Mouse (Mus musculus): ENCODE data around the gene Ube2l3. TPM values are rescaled to one million over a fixed set of nuclear protein-coding genes. Genes with fewer than 3 reads are reported as not detected.

The Ube2l3 gene
- total and polyA plus RNA-seq, 2 experiments from 2014 or later: 93.6 to 325 TPM

DNA sequence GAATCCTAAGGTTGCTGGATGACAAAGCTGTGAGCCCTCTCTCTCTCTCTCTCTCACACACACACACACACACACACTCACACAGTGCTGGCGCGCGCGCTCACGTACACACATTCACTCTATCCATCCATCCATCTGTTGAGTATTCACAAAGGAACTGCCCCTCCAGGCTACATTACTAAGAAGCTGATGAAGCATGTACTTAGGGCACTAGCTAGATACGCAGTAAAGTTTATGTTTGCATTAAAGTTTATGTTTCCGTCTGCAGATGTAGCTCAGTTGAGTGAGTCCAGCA is 69.6 kb downstream of the Ube2l3 start:
- Histone ChIP-seq H3K27ac (no peak overlapping the region), H3K36me3 (ENCODE audit: insufficient read depth, low read length) (no peaks in the 10 kb centered on the region), H3K9ac (replicated peaks; ENCODE audit: low read length) (no peak overlapping the region; the same call in 1 of the 2 replicates), H3K27me3 (ENCODE audit: insufficient read depth, low read length) (no peaks in the 10 kb centered on the region), H3K4me2 (ENCODE audit: low read depth, low read length) (peak overlapping the region; percentile 100), H3K4me3 (ENCODE audit: low read length) (peak overlapping the region; percentile 77), H3K9me3 (ENCODE audit: low read length) (no peaks in the 10 kb centered on the region), H3K4me1 (ENCODE audit: insufficient read depth, low read length) (peaks cover 9% of the 10 kb centered on the region; the same call in 1 of the 2 replicates)
- TF ChIP-seq CTCF (IDR thresholded peaks at IDR 0.05; ENCODE audit: low read depth): no peak
- 43% methylated on average over 7 of the region's 7 CpGs for WGBS
- no peak for DNase-seq (ENCODE audit: low spot score)
- ATAC-seq: no peak

DNA sequence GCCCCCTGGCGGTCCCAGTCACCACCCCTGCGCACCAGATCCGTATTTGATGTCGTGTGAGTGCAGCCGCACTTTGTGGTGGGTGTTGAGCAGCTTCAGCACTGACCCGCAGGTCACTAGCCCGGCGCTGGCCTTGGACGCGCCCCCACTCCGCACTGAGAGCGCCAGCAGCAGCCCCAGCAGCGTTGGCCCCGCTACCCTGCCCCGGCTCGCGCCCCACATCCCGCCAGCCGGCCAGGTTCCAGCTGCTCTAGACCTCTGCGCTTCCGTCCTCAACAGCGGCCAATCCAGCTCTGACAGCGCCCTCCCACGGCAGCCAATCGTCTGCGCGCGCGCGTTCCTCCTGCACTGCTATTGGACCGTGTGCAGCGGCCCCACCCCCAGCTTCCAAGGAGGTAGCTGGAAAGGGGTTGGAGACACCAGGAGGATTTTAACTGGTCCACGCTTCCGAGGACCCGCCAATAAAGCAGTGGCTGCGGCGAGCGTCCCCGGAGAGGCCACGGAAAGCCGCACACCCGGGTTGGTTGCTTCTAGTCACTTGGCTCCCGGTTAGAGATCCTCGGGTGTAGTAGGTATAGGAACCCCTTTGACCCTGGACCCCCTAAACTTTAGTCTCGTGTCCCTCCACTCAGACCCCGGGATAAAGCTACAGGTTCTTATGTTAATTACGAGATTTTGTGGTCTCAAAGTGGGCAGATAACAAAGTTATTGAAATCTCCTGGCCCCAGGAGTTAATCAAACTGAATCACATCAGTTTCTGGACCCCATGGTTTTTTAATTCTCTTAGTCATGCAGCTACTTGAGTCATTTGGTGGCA is 70.2 kb downstream of the Ube2l3 start, which contains the start of gene Sdf2l1:
TSS of gene Sdf2l1 (minus strand) at position 295 of the 817 bp plus-strand sequence.
- TF ChIP-seq CTCF (IDR thresholded peaks at IDR 0.05; ENCODE audit: low read depth): peak; percentile 63
- Histone ChIP-seq H3K4me2 (ENCODE audit: low read depth, low read length) (peak within 1 kb of the TSS; percentile 100), H3K9ac (replicated peaks; ENCODE audit: low read length) (peak within 1 kb of the TSS; percentile 46), H3K36me3 (ENCODE audit: insufficient read depth, low read length) (no peaks in the 10 kb centered on the region), H3K4me3 (ENCODE audit: low read length) (peak within 1 kb of the TSS; percentile 77), H3K27ac (peak within 1 kb of the TSS; percentile 64; the same call in 1 of the 2 replicates), H3K4me1 (ENCODE audit: insufficient read depth, low read length) (peaks cover 9% of the 10 kb centered on the region; the same call in 1 of the 2 replicates), H3K9me3 (ENCODE audit: low read length) (no peaks in the 10 kb centered on the region), H3K27me3 (ENCODE audit: insufficient read depth, low read length) (no peaks in the 10 kb centered on the region)
- WGBS: 0% methylated on average over 47 of the region's 47 CpGs
- ATAC-seq (peak; percentile 99), DNase-seq (ENCODE audit: low spot score) (peak; percentile 97)

DNA sequence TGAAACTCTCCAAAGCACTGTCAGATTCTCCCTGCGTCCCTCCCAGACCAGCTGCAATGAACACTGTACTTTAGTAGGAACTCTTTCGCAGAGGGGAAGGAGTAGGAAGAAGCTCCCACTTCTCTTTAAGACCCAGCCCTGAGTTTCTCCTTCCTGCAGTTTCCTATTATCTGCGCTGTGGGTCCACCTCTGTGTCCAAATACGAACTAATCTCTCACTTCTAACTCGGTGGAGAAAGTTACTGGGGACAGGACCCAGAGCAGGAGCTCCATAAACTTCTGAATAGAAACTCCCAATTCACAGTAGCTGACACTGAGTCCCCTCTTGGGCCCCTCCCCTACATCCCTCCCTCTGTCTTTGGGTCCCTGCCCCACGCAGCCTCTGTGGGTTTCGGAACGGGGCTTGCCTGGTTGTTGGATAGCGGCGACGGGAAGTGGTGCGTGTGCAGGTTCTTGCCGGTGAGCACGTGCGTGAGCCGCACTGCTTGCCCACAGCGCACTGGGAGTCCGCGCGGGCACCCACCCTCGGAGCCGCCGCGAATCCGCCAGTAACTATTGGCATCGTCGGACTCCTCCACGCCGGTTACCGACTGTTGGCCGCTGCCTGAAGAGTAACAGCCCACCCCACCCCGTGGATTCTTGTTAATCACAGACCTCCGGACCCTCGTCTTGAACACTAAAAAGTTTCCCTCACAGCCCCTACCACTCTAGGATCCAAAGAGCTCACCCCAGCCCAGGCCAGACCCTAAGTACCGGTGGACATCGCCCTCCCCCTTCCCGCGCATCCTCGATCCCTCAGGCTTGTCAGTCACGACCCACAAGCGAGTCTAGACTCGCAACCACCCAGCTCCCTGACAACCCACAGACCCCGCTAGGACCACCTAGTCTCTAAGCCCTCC is 71.0 kb downstream of the Ube2l3 start:
- Histone ChIP-seq H3K4me2 (ENCODE audit: low read depth, low read length) (peak overlapping the region; percentile 100), H3K4me3 (ENCODE audit: low read length) (peak overlapping the region; percentile 77), H3K27ac (peak overlapping the region; percentile 64; the same call in 1 of the 2 replicates), H3K36me3 (ENCODE audit: insufficient read depth, low read length) (no peaks in the 10 kb centered on the region), H3K27me3 (ENCODE audit: insufficient read depth, low read length) (no peaks in the 10 kb centered on the region), H3K4me1 (ENCODE audit: insufficient read depth, low read length) (peaks cover 9% of the 10 kb centered on the region; the same call in 1 of the 2 replicates), H3K9ac (replicated peaks; ENCODE audit: low read length) (peak overlapping the region; percentile 46), H3K9me3 (ENCODE audit: low read length) (no peaks in the 10 kb centered on the region)
- ATAC-seq (peak; percentile 1; the same call in 1 of the 2 replicates), DNase-seq (ENCODE audit: low spot score) (no peak)
- 4% methylated on average over 43 of the region's 43 CpGs for WGBS
- TF ChIP-seq CTCF (IDR thresholded peaks at IDR 0.05; ENCODE audit: low read depth): no peak

DNA sequence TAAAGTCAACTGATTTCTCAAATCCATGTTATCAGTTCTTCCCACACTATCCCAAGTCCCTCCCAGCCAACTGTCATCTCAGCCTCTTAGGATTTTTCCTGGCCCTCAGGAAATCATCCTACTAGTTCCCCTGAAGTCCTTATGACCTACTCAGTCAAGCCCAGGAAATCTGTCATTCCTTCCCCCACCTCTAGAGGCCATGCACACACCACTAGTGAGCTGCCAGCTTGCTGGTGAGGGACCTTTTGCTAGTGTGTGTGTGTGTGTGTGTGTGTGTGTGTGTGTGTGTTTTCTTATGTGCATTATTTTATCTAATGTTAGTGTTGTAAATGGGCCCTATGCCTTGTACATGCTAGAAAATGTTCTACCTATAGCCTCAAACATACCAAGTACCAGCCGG is 75.2 kb downstream of the Ube2l3 start:
- no peaks in the 10 kb centered on the region for H3K36me3 ChIP-seq (ENCODE audit: insufficient read depth, low read length)
- peaks cover 15% of the 10 kb centered on the region for H3K4me1 ChIP-seq (ENCODE audit: insufficient read depth, low read length)
- no peak overlapping the region for H3K4me2 ChIP-seq (ENCODE audit: low read depth, low read length)
- H3K27me3 ChIP-seq (ENCODE audit: insufficient read depth, low read length): no peaks in the 10 kb centered on the region
- H3K9ac ChIP-seq (replicated peaks; ENCODE audit: low read length): no peak overlapping the region
- no peak overlapping the region for H3K4me3 ChIP-seq (ENCODE audit: low read length)
- no peak overlapping the region for H3K27ac ChIP-seq
- no peaks in the 10 kb centered on the region for H3K9me3 ChIP-seq (ENCODE audit: low read length)
- peak; percentile 62 for TF ChIP-seq CTCF (IDR thresholded peaks at IDR 0.05; ENCODE audit: low read depth)
- WGBS: 95% methylated on average over 1 of the region's 1 CpGs
- no peak for ATAC-seq
- DNase-seq (ENCODE audit: low spot score): peak; percentile 25

DNA sequence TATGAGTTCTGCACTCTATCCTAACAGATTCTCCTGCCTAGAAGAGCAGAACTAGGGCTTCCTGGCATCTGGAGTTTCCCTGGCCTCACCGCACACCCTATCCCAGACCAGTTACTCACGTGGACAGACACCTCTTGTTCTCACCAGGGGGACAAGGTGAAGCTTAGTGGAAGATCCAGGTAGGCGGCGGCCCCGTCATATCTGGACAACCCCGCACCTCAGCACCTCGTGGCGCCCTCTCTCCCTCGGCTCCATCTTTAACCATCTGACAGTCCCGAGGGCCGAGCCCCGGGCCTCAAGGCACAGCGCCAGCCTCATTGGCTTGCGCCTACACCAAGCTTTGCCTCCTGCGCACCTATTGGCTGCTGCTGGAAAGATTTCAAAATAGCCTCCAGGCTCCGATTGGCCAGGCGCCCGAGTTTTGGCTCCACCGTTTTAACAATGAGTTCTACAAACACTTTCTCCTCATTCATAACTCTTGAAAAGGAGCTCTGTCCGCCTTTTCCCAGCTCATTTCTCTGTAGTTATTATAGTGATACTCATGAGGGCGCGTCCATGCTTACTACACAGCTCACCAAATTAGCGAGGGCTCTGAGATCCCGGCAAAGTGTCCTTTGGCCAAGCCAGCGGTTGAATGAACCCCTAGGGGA is 77.5 kb downstream of the Ube2l3 start, which contains the start of gene 2610318N02Rik:
TSS of gene 2610318N02Rik (minus strand) at position 297 of the 650 bp plus-strand sequence.
- peak within 1 kb of the TSS; percentile 29 for H3K4me3 ChIP-seq (ENCODE audit: low read length)
- H3K27me3 ChIP-seq (ENCODE audit: insufficient read depth, low read length): no peaks in the 10 kb centered on the region
- peak; percentile 89 for ATAC-seq
- H3K9me3 ChIP-seq (ENCODE audit: low read length): no peaks in the 10 kb centered on the region
- H3K4me2 ChIP-seq (ENCODE audit: low read depth, low read length): peak within 1 kb of the TSS; percentile 63
- peaks cover 10% of the 10 kb centered on the region for H3K4me1 ChIP-seq (ENCODE audit: insufficient read depth, low read length)
- 0 out of 2 replicates have a peak, but pooled peaks have one; percentile 1 for TF ChIP-seq CTCF (IDR thresholded peaks at IDR 0.05; ENCODE audit: low read depth)
- H3K36me3 ChIP-seq (ENCODE audit: insufficient read depth, low read length): no peaks in the 10 kb centered on the region
- WGBS: 1% methylated on average over 25 of the region's 25 CpGs
- peak; percentile 91 for DNase-seq (ENCODE audit: low spot score)
- H3K27ac ChIP-seq: no peak within 1 kb of the TSS
- H3K9ac ChIP-seq (replicated peaks; ENCODE audit: low read length): peak within 1 kb of the TSS; percentile 22

Measured in hindbrain, postnatal 0 days (tissue).